Mouse (Mus musculus): ENCODE data around the gene Clic4. TPM values are rescaled to one million over a fixed set of nuclear protein-coding genes. Genes with fewer than 3 reads are reported as not detected.

The Clic4 gene
- 27.5 and 48.5 TPM in 2 replicates for polyA plus RNA-seq (2014; fragmentation: Nextera tagmentation; extraction: Ambion mirVana)

- peak; percentile 99 for ATAC-seq (ENCODE audit: low read depth)
- Histone ChIP-seq H3K27ac (ENCODE audit: low read depth, low read length) (peak within 1 kb of the TSS; percentile 92), H3K4me1 (ENCODE audit: control insufficient read depth, insufficient read depth, low read length) (peaks cover 21% of the 10 kb centered on the region), H3K4me2 (ENCODE audit: low read depth, low read length) (peak within 1 kb of the TSS; percentile 76), H3K27me3 (ENCODE audit: control insufficient read depth, insufficient read depth, low read length) (peaks cover 4% of the 10 kb centered on the region; the same call in 1 of the 2 replicates), H3K36me3 (ENCODE audit: control insufficient read depth, insufficient read depth, low read length) (no peaks in the 10 kb centered on the region), H3K4me3 (ENCODE audit: low read depth, low read length) (peak within 1 kb of the TSS; percentile 84), H3K9ac (replicated peaks; ENCODE audit: low read depth, low read length) (peak within 1 kb of the TSS; percentile 87), H3K9me3 (ENCODE audit: control insufficient read depth, low read length) (no peaks in the 10 kb centered on the region)
- WGBS = under 1% methylated on average over 64 of the region's 64 CpGs
These were observed at the start of gene Clic4 for GRCm38 (mm10) chr4:135272640-135273306. Gene Clic4 (minus strand): TSS chr4:135272814.

GRCm38 (mm10) chr4:135317966-135318365 lies 45.4 kb upstream of the Clic4 start:
- H3K4me3 ChIP-seq (ENCODE audit: low read depth, low read length) = no peak overlapping the region
- 22% methylated on average over 2 of the region's 2 CpGs for WGBS
- ATAC-seq (ENCODE audit: low read depth) = peak; percentile 91
- no peaks in the 10 kb centered on the region for H3K27me3 ChIP-seq (ENCODE audit: control insufficient read depth, insufficient read depth, low read length)
- H3K27ac ChIP-seq (ENCODE audit: low read depth, low read length) = no peak overlapping the region
- peaks cover 50% of the 10 kb centered on the region for H3K36me3 ChIP-seq (ENCODE audit: control insufficient read depth, insufficient read depth, low read length)
- H3K9me3 ChIP-seq (ENCODE audit: control insufficient read depth, low read length) = no peaks in the 10 kb centered on the region
- no peak overlapping the region for H3K9ac ChIP-seq (replicated peaks; ENCODE audit: low read depth, low read length)
- no peaks in the 10 kb centered on the region for H3K4me1 ChIP-seq (ENCODE audit: control insufficient read depth, insufficient read depth, low read length)
- H3K4me2 ChIP-seq (ENCODE audit: low read depth, low read length) = no peak overlapping the region

- WGBS = 85% methylated on average over 4 of the region's 4 CpGs
- Histone ChIP-seq H3K36me3 (ENCODE audit: control insufficient read depth, insufficient read depth, low read length) (peaks cover 45% of the 10 kb centered on the region), H3K4me1 (ENCODE audit: control insufficient read depth, insufficient read depth, low read length) (no peaks in the 10 kb centered on the region), H3K9ac (replicated peaks; ENCODE audit: low read depth, low read length) (no peak overlapping the region), H3K27me3 (ENCODE audit: control insufficient read depth, insufficient read depth, low read length) (no peaks in the 10 kb centered on the region), H3K4me2 (ENCODE audit: low read depth, low read length) (no peak overlapping the region), H3K27ac (ENCODE audit: low read depth, low read length) (no peak overlapping the region), H3K9me3 (ENCODE audit: control insufficient read depth, low read length) (no peaks in the 10 kb centered on the region), H3K4me3 (ENCODE audit: low read depth, low read length) (no peak overlapping the region)
- no peak for ATAC-seq (ENCODE audit: low read depth)
These were observed 44.9 kb upstream of the Clic4 start for GRCm38 (mm10) chr4:135317539-135317938.

GRCm38 (mm10) chr4:135315287-135315686 lies 42.7 kb upstream of the Clic4 start:
- no peak overlapping the region for H3K4me3 ChIP-seq (ENCODE audit: low read depth, low read length)
- no peaks in the 10 kb centered on the region for H3K9me3 ChIP-seq (ENCODE audit: control insufficient read depth, low read length)
- no peak overlapping the region for H3K4me2 ChIP-seq (ENCODE audit: low read depth, low read length)
- no peak overlapping the region for H3K9ac ChIP-seq (replicated peaks; ENCODE audit: low read depth, low read length)
- no peaks in the 10 kb centered on the region for H3K27me3 ChIP-seq (ENCODE audit: control insufficient read depth, insufficient read depth, low read length)
- H3K27ac ChIP-seq (ENCODE audit: low read depth, low read length) = no peak overlapping the region
- WGBS = 97% methylated on average over 9 of the region's 9 CpGs
- H3K36me3 ChIP-seq (ENCODE audit: control insufficient read depth, insufficient read depth, low read length) = peaks cover 23% of the 10 kb centered on the region
- H3K4me1 ChIP-seq (ENCODE audit: control insufficient read depth, insufficient read depth, low read length) = no peaks in the 10 kb centered on the region
- ATAC-seq (ENCODE audit: low read depth) = no peak

- Histone ChIP-seq H3K4me3 (ENCODE audit: low read depth, low read length) (no peak overlapping the region), H3K4me1 (ENCODE audit: control insufficient read depth, insufficient read depth, low read length) (no peaks in the 10 kb centered on the region), H3K9ac (replicated peaks; ENCODE audit: low read depth, low read length) (no peak overlapping the region), H3K4me2 (ENCODE audit: low read depth, low read length) (no peak overlapping the region), H3K27me3 (ENCODE audit: control insufficient read depth, insufficient read depth, low read length) (no peaks in the 10 kb centered on the region), H3K9me3 (ENCODE audit: control insufficient read depth, low read length) (no peaks in the 10 kb centered on the region), H3K36me3 (ENCODE audit: control insufficient read depth, insufficient read depth, low read length) (peaks cover 17% of the 10 kb centered on the region), H3K27ac (ENCODE audit: low read depth, low read length) (no peak overlapping the region)
- WGBS = 84% methylated on average over 11 of the region's 11 CpGs
- no peak for ATAC-seq (ENCODE audit: low read depth)
These were observed 41.8 kb upstream of the Clic4 start for GRCm38 (mm10) chr4:135314419-135314832.

- Histone ChIP-seq H3K9me3 (ENCODE audit: control insufficient read depth, low read length) (no peaks in the 10 kb centered on the region), H3K36me3 (ENCODE audit: control insufficient read depth, insufficient read depth, low read length) (peaks cover 15% of the 10 kb centered on the region), H3K4me1 (ENCODE audit: control insufficient read depth, insufficient read depth, low read length) (no peaks in the 10 kb centered on the region), H3K4me2 (ENCODE audit: low read depth, low read length) (no peak overlapping the region), H3K4me3 (ENCODE audit: low read depth, low read length) (no peak overlapping the region), H3K27ac (ENCODE audit: low read depth, low read length) (no peak overlapping the region), H3K9ac (replicated peaks; ENCODE audit: low read depth, low read length) (no peak overlapping the region), H3K27me3 (ENCODE audit: control insufficient read depth, insufficient read depth, low read length) (no peaks in the 10 kb centered on the region)
- 83% methylated on average over 9 of the region's 9 CpGs for WGBS
- no peak for ATAC-seq (ENCODE audit: low read depth)
These were observed 41.2 kb upstream of the Clic4 start for GRCm38 (mm10) chr4:135313761-135314241.

- Histone ChIP-seq H3K4me1 (ENCODE audit: control insufficient read depth, insufficient read depth, low read length) (no peaks in the 10 kb centered on the region), H3K27me3 (ENCODE audit: control insufficient read depth, insufficient read depth, low read length) (no peaks in the 10 kb centered on the region), H3K27ac (ENCODE audit: low read depth, low read length) (no peak overlapping the region), H3K9me3 (ENCODE audit: control insufficient read depth, low read length) (no peaks in the 10 kb centered on the region), H3K4me2 (ENCODE audit: low read depth, low read length) (no peak overlapping the region), H3K4me3 (ENCODE audit: low read depth, low read length) (no peak overlapping the region), H3K36me3 (ENCODE audit: control insufficient read depth, insufficient read depth, low read length) (peaks cover 15% of the 10 kb centered on the region), H3K9ac (replicated peaks; ENCODE audit: low read depth, low read length) (no peak overlapping the region)
- no peak for ATAC-seq (ENCODE audit: low read depth)
- WGBS = 69% methylated on average over 17 of the region's 17 CpGs
These were observed 40.6 kb upstream of the Clic4 start for GRCm38 (mm10) chr4:135313111-135313691.

- no peak overlapping the region for H3K4me2 ChIP-seq (ENCODE audit: low read depth, low read length)
- H3K36me3 ChIP-seq (ENCODE audit: control insufficient read depth, insufficient read depth, low read length) = peaks cover 15% of the 10 kb centered on the region
- no peak overlapping the region for H3K27ac ChIP-seq (ENCODE audit: low read depth, low read length)
- H3K4me3 ChIP-seq (ENCODE audit: low read depth, low read length) = no peak overlapping the region
- H3K27me3 ChIP-seq (ENCODE audit: control insufficient read depth, insufficient read depth, low read length) = no peaks in the 10 kb centered on the region
- H3K9me3 ChIP-seq (ENCODE audit: control insufficient read depth, low read length) = no peaks in the 10 kb centered on the region
- no peaks in the 10 kb centered on the region for H3K4me1 ChIP-seq (ENCODE audit: control insufficient read depth, insufficient read depth, low read length)
- 57% methylated on average over 4 of the region's 4 CpGs for WGBS
- no peak for ATAC-seq (ENCODE audit: low read depth)
- no peak overlapping the region for H3K9ac ChIP-seq (replicated peaks; ENCODE audit: low read depth, low read length)
These were observed 40.1 kb upstream of the Clic4 start for GRCm38 (mm10) chr4:135312706-135313105.

GRCm38 (mm10) chr4:135310371-135310770 lies 37.8 kb upstream of the Clic4 start:
- ATAC-seq (ENCODE audit: low read depth) = no peak
- 84% methylated on average over 8 of the region's 8 CpGs for WGBS
- Histone ChIP-seq H3K27ac (ENCODE audit: low read depth, low read length) (no peak overlapping the region), H3K36me3 (ENCODE audit: control insufficient read depth, insufficient read depth, low read length) (peaks cover 7% of the 10 kb centered on the region), H3K9me3 (ENCODE audit: control insufficient read depth, low read length) (no peaks in the 10 kb centered on the region), H3K9ac (replicated peaks; ENCODE audit: low read depth, low read length) (no peak overlapping the region), H3K4me2 (ENCODE audit: low read depth, low read length) (no peak overlapping the region), H3K4me1 (ENCODE audit: control insufficient read depth, insufficient read depth, low read length) (no peaks in the 10 kb centered on the region), H3K4me3 (ENCODE audit: low read depth, low read length) (no peak overlapping the region), H3K27me3 (ENCODE audit: control insufficient read depth, insufficient read depth, low read length) (no peaks in the 10 kb centered on the region)

Measured in neural tube, embryonic 14.5 days (tissue).